Mouse (Mus musculus) ES-CJ7 (cell line): Measurements from ENCODE around the gene Il2ra.

ENCODE experiments used
- DNase-seq: peaks from one replicate; pipeline ENCODE4 v3.0.0; 2011; ENCODE audit warnings: low read depth, low spot score

Gene Il2ra

DNA sequence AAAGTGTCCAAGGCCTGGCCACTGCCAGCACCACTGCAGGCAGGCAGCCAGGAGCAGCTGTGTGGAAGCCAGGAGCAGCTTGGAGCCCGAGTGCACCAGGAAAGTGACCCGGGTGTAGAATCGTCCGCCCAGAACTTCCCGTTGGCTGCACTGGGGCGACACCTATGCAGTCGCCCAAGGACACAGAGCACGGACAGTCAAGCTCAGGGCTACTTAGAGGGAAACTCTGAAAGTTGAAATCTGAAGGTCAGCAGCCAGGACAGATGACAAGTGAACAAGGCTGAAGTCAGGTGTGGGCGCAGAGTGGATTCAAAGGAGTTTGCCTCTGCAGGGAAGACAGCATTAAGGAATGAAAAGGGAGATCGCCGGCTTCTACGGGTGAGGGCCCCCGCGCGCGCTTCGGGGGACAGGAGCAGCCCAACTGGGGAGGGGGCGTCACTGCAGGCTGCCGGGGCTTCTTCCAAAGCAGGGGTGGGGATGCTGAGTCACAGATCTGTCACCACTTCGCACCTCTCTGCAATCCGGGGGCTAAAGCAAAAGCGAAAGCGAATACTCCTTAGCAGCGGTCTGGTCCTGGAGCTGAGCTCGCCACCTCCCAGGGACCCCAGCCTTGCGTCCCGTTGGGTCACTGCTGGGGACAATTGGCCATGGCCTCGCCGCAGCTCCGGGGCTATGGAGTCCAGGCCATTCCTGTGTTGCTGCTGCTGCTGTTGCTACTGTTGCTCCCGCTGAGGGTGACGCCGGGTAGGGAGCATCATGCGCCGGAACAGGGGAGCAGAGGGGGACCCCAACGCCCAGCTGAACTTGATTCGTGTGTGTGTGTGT is 62.8 kb downstream of the Il2ra start, which contains the start of gene Il15ra:
Gene Il15ra (plus strand): TSS at position 90 of the 825 bp plus-strand sequence.
- peak; percentile 27 for DNase-seq

DNA sequence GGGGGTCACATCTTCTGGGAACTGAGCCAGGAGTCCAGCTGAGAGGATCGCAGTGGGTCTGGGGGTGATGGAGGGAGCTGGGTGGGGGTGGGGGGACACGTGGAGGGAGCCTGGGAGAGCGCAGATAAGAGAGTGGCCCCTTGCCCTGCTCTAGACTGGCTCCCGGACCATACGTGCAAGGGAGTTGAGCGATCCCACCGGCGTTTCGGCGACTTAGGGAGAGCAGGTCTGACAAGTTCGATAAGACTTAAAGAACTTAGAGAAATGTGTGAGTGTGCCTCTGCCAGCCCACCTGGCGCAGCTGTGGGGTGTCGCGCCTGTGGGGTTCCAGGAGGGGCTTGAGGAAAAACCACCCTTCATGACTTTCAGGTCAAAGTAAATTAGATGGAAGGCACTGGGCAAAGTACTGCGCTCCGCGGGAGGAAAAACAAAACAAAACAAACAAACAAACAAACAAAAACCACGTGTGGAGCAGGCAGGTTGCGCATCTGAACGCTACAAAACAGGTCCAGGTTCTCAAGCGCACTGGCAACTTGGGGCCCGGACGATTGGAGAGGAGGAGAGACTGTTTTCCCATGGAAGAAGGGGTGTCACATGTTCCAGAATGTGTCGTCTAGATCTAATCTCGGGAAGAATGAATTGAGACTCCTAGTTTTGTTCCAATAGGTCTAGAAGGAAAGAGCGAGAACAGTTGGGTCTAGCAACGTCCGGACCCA is 63.6 kb downstream of the Il2ra start:
- peak; percentile 17 for DNase-seq

DNA sequence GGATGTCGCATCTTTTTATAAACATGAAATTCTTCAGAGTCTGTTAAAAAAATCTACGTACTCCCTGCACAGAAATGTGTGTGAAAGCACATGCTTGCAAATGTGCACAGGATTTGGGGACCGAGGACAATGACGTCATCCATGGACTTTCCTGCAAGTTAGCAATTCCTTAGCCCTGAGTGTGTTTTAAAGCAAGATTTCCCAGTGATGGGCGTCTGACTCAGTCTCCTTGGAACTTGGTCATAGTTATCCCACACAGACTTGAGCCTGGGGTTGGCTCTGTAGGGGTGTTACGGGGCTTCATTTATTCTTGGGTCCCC is 64.1 kb downstream of the Il2ra start:
- no peak for DNase-seq

DNA sequence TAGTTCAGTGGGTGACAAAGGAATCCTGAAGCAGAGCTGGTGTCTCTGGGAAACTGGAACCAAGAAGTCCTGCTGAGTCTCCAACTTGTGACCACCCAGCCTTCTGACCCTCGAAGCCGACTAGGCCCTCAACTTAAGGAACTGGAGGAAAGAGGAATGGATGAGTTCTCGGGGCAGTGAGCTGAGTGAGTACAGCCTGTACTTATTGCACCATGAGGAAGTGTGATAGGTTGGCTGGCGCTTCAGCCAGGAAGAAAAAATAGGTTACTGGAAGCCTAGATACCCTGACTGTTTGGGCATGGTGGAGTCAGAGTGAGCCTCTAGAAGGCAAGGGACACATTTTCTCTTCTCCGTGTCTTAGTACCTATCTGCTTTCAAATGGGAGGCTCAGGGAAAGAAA is 65.9 kb downstream of the Il2ra start:
- DNase-seq = no peak

GRCm38 (mm10) chr2:11710101-11710500 is 67.5 kb downstream of the Il2ra start:
- peak; percentile 20 for DNase-seq

DNA sequence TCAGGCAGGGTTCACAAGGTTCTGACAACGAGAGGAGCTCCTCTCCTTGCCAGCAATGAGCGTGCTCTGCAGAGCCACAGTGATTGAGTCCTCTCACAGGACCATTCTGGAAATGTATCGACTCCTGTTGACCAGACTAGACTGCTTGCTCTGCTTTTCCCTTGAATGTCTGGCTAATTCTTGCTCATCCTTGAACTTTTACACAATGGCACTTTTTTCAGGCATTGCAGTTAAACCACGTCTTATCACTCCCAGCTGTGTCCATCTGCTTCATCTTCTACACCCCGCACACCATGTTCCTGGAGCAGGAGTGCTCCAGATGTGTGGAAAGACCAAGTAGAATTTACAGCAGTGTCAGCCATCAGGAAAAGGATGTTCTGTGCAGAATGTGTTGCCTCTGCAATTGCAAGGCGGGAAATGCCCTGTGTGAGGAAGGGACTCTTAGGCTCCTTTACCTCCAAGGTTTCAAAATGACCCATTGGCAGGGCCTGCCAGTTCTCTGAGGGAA is 69.9 kb downstream of the Il2ra start:
- DNase-seq = no peak

- no peak for DNase-seq
These were observed 70.4 kb downstream of the Il2ra start for GRCm38 (mm10) chr2:11713021-11713420.

GRCm38 (mm10) chr2:11714535-11714934 is 71.9 kb downstream of the Il2ra start:
- DNase-seq = no peak

GRCm38 (mm10) chr2:11718573-11718972 is 76.0 kb downstream of the Il2ra start:
- no peak for DNase-seq

- no peak for DNase-seq
These were observed 80.0 kb downstream of the Il2ra start for GRCm38 (mm10) chr2:11722564-11722963.

DNA sequence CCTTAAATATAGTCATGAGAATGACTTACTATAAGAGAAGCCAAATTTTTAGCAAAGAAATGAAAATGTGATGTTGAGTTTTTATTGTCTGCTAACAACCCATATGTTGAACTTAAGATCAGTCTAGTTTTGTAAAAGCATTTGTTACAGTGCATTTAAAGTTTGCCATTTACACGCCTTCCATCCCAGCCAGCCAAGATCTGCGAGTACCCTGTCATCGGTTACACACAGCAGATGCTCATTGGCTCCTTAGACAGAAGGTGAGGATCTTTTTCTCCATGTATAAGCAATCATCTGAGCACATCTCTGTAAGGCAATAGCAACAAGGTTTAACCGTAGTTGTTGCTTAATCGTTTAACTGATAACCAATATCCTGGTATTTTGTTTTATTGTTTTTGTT is 85.0 kb downstream of the Il2ra start:
- no peak for DNase-seq

- DNase-seq = no peak
These were observed 86.5 kb downstream of the Il2ra start for GRCm38 (mm10) chr2:11729091-11729490.

DNA sequence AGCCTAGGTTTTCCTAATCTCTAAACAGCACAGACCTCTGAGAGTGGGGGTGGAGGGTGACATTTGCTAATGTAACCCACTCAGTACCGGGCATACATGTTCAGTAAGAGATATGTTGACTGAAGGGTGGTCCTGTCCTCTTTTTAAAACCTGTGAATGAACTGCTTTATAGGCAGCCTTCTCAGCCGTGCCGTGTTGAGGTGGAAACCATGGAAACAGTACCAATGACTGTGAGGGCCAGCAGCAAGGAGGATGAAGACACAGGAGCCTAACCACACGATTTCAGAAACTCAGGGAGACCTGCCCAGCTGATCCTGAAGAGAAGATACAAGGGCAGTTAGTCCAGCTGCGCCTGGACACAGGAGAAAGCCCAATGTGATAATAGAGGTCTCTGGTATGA is 90.4 kb downstream of the Il2ra start:
- DNase-seq = no peak

- DNase-seq = no peak
These were observed 93.2 kb downstream of the Il2ra start for GRCm38 (mm10) chr2:11735853-11736252.

- DNase-seq = no peak
These were observed 96.2 kb downstream of the Il2ra start for GRCm38 (mm10) chr2:11738794-11739193.

DNA sequence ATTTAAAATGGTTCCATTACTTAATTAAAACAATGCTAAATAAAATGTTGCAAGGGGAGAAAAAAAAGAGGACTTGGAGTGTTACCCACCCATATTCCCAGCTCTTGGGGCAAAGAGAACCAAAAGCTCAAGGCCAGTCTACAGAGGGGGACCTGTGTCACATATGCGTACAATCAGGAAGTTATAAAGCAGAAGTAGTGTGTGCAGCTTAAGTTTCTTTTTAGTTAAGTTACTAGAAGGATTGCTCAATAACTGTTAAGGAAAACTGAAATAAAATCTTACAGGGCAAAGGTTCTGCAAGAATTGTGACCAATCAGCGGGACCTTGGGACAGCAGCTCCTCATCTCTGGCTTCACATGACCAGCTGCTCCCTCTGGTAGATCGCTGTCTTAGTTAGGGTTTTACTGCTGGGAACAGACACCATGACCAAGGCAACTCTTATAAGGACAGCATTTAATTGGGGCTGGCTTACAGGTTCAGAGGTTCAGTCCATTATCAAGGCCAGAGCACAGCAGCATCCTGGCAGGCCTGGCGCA is 97.0 kb downstream of the Il2ra start:
- no peak for DNase-seq
